Mouse (Mus musculus): ENCODE results near the gene Cd8a.

Gene Cd8a

DNA sequence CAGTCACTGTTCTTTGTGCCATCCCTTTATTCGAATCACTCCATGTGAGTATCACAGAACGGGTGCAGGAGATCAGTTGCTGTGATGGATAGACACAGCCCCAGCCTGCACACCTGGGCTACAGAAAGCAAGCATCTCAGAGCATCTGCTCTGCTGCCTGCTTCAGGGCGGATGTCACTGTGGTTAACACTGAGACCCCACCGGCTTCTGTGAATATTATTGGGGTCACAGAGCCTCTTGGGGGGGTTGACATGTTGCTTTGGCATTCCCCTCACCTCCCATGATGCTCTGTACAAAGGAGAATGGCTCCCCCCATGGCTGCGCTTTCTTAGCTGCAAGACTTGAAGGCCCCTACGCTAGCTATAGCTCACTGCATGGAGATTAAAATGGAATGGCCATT, 3.8 kb upstream of the Cd8a start:
- in situ Hi-C loops (cut with MboI, MseI) = no loop called here

- in situ Hi-C loops (cut with MboI, MseI) = no loop called here
Measured at GRCm38 (mm10) chr6:71371085-71371605, 2.1 kb upstream of the Cd8a start.

DNA sequence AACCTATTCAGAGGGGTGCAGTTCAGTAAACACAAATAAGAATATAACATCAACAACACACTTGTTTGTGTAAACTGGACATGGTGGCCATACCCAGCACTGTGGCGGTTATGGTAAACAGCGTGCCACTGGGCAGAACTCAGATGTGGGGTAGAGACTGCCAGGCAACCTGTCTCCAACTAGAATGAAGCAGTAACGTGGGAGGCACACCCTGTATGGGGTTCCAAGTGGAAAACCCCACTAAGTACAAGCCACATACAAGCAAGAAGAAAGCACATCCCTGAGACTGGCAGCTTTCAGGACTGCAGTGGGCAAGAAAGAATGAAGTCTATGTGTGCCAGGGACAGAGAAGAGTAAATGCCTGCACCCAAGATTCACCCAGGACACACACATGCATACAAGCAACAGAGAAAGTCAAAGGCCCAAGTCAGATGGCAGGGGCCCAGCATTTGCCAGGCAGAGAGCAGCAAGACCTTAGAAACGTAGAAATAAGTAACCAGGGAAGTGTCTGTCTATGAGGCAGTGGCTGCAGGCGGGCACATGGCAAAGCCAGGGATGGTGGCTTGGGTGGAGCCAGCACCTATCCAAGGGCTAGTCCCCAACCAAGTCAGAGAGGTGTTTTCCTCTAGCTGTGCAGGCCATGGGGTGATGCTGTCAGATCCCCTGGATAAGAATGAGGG, 1.0 kb upstream of the Cd8a start:
- in situ Hi-C loops (cut with MboI, MseI) = no loop called here

DNA sequence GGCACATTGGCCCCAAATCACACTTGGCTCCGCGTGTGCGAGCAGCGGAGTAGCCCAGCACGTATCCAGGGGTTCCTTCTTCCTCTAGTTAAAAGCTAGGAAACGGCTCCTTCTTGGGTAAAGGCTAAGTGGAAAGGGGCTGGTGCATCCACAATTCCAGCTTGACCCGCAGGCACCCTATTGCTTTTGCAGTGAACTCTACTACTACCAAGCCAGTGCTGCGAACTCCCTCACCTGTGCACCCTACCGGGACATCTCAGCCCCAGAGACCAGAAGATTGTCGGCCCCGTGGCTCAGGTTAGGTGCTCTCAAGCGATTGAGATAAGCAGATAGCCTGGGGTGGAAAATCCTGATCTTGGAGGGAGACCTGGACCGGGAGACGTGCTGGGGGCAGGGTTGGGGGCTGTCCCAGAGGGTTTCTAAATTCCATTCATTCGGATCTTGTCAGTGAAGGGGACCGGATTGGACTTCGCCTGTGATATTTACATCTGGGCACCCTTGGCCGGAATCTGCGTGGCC, 1.1 kb downstream of the Cd8a start:
- in situ Hi-C loops (cut with MboI, MseI) = no loop called here

DNA sequence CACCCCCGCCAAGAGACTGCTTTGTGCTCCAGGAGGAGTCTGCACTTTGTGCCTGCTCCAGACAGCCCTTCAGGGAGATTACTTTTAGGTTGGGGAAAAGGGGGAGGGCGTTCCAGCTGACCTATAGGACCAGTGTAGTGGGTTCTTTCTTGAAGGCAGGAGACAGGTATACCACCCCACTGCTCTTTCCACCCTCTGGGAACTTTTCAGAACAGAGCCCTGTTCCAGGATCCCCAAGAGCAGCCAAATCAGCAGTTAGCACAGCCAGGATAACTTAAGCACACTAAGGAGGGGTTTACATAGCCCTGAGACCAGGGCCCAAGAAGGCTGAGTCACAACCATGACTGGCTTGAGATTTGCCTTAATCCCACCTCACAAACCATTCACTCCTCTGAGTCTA, 1.7 kb downstream of the Cd8a start:
- in situ Hi-C loops (cut with MboI, MseI) = no loop called here

- in situ Hi-C loops (cut with MboI, MseI) = no loop called here
Measured at GRCm38 (mm10) chr6:71376711-71377110, 3.5 kb downstream of the Cd8a start.

DNA sequence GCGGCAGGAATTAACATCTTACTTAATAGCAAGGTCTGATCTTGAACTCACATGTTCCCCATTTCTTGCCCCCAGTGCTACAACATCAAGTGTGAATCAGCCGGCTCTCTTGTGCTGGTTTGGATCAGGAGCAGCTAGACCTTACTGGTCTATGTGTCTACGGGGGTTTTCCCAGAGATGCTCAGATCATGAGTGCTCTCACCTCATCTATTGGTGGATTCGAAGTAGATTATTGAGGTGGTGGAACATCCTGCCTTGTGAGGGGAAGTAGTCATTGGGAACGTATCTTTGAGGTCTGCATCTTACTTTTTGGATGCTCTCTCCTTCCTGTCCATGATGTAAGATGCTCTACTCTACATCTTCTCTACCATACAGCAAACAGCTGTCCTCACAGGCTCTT, 8.4 kb downstream of the Cd8a start:
- in situ Hi-C loops (cut with MboI, MseI) = no loop called here

DNA sequence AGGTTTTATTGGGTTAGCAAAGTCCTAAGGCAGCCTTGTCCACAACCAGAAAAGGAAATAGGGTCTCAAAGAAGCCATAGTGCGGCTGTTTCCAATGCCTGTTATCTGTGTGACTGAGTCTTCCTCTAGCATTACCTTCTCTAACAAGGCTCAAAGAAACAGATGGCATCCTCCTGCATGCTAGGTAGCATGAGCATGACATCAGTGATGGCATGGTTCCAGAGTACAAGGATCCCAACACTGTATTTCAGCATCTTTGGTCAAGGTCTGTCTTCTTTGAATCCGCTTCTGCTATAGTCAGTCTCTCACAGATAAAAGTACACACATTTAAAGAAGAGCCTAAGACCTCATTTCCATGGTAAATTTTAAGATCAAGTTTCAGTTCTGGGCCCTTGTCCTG, 17.3 kb downstream of the Cd8a start:
- in situ Hi-C loops (cut with MboI, MseI) = no loop called here

DNA sequence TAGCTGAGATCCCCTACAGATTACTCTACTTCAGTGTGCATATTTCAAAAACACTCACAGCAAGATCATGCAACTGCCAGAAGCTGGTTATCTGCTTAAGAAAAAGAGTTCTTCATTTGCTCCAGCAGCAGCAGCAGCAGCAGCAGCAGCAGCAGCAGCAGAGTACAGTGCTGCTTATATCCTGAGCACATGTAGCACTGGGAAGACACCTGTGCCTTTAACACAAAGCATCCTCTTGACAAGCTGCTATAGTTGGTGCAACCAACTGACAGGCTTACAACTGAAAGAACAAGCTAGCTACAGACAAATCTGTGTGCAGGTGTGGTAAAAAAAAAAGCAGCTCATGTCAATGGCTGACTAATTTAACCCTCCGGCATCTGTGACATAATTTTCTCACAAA, 22.8 kb downstream of the Cd8a start:
- in situ Hi-C loops (cut with MboI, MseI) = loop anchor here (5.0 kb wide), 1 partner anchor 99 kb away; no protein-coding TSS in a partner anchor

- in situ Hi-C loops (cut with MboI, MseI) = loop anchor here (5.0 kb wide), 1 partner anchor 99 kb away; no protein-coding TSS in a partner anchor
Measured at GRCm38 (mm10) chr6:71396761-71397160, 23.5 kb downstream of the Cd8a start.

DNA sequence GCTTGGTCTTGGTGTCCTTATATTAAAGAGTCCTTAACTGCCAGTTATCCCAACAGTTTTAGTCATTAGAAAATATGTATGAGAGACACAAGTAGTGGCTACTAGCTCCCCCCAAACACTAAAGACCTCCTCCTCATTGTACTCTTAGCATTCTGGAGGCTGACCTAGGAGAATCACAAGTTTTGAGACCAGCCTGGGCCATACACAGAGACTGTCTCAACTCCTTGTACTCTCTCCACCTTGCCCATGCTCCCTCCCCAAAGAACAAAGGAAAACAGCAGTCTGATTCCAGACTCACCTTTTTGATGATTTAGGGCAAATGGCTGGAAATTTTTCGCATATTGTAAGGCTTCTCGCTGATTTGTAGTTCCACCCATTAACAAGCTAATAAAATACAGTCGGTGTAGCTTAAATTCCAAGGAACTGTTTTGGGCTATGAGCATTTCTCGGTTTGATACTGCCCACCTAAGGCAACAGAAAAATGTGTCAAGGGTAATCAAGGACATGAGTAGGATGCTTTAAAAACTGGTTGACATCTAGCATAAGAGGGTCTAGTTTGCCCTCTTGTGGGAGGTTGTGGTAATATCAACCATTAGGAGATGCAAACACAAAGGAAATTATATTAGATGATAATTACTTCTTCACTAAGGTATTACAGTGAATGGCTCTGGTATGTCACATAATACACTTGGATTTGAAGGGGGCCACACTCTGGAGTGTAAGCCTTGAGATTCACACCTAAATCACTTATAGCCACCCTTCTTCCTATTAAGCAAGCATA, 25.8 kb downstream of the Cd8a start:
- in situ Hi-C loops (cut with MboI, MseI) = loop anchor here (5.0 kb wide), 1 partner anchor 102 kb away; no protein-coding TSS in a partner anchor

- in situ Hi-C loops (cut with MboI, MseI) = no loop called here
Measured at GRCm38 (mm10) chr6:71414624-71415023, 41.4 kb downstream of the Cd8a start.

DNA sequence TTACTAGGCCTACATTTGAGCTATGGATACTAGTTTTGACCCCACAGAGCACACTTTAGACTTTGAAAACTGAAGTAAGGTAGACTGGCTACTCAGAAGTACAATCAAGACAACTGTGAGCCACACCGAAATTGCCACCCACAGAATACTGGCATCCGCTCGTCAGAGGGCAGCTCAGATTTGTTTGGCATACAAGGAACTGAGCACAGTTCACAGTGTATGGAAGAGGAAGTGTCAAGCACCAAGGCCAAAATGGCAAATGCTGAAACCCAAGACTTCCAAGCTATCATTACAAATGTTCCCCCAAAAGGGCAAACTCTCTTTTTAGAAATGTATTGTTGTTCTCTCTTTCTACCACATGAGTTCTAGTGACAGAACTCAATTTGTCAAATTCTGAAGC, 42.2 kb downstream of the Cd8a start:
- in situ Hi-C loops (cut with MboI, MseI) = no loop called here

DNA sequence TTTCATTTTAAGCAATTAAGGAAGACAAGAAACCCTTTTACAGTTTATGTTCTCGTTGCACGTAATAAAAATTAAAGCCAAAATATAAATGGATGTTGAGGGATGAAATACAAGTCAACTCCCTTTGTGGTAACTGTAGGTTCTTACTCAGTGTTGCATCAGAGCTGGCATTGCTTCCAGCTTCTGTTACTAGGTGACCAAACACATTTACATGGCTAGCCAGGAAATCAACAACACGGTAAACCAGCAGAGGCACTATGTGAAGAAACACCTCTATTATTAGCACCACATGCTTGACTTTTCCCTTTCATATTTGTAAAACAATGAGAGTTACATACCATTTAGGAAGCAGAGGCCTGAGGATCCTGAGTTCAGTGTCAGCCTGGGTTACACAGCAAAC, 45.6 kb downstream of the Cd8a start:
- in situ Hi-C loops (cut with MboI, MseI) = no loop called here

- in situ Hi-C loops (cut with MboI, MseI) = loop anchor here (10.0 kb wide), 1 partner anchor 384 kb away; no protein-coding TSS in a partner anchor
Measured at GRCm38 (mm10) chr6:71420848-71421247, 47.6 kb downstream of the Cd8a start.

DNA sequence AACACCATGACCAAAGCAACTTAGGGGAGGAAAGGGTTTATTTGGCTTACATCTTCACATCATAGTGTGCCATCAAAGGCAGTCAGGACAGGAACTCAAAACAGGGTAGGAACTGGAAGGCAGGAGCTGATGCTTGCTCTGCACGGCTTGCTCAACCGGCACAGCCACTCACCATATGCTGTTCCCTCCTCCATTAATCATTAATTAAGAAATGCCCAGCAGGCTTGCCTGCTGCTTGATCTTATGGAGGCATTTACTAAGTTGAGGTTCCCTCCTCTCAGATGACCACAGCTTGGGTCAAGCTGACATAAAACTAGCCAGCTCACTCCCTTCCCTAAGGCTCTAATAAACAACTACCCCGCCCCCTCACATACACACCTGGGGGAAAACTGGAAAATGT, 48.9 kb downstream of the Cd8a start:
- in situ Hi-C loops (cut with MboI, MseI) = loop anchor here (10.0 kb wide), 1 partner anchor 383 kb away; no protein-coding TSS in a partner anchor

- in situ Hi-C loops (cut with MboI, MseI) = loop anchor here (10.0 kb wide), 1 partner anchor 382 kb away; no protein-coding TSS in a partner anchor
Measured at GRCm38 (mm10) chr6:71423116-71423515, 49.9 kb downstream of the Cd8a start.

DNA sequence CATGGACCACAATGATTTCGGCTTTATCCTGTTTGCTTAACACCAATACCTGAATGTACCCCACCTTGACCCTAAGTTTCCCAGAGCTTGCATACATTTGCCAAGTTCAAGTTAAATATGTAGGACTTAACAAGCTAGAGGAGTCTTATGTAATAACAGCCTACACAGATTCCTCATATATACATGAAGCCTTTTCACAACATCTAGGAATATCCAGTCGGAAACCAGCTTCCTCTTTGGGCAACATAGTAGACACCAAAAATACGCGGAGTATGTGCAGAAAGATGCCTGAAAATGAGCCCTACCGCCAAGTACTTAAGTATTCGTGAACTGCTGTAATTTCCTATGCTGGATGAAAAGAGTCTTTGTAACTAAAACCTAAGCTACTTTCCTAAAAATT, 52.5 kb downstream of the Cd8a start:
- in situ Hi-C loops (cut with MboI, MseI) = loop anchor here (10.0 kb wide), 1 partner anchor 379 kb away; no protein-coding TSS in a partner anchor

GRCm38 (mm10) chr6:71427996-71428725, 54.9 kb downstream of the Cd8a start:
- in situ Hi-C loops (cut with MboI, MseI) = loop anchor here (10.0 kb wide), 1 partner anchor 377 kb away; no protein-coding TSS in a partner anchor
